Mouse (Mus musculus): ENCODE measurements around the gene Rere.

- no peak for TF ChIP-seq POLR2AphosphoS2 (IDR thresholded peaks at IDR 0.05; ENCODE audit: low read length)
- TF ChIP-seq MYC (IDR thresholded peaks at IDR 0.05; ENCODE audit: low read depth, low read length): no peak
- no peak for TF ChIP-seq ZNF384 (IDR thresholded peaks at IDR 0.05; ENCODE audit: low read depth, low read length)
- TF ChIP-seq POLR2A (IDR thresholded peaks at IDR 0.05; ENCODE audit: control insufficient read depth in 1 of 2, insufficient read depth in 1 of 2, low read depth in 1 of 2, low read length in 2 of 2, poor library complexity in 1 of 2): no peak
- TF ChIP-seq CTCF (IDR thresholded peaks at IDR 0.05 in 2 of 3, conservative IDR thresholded peaks at IDR 0.05 in 1 of 3; ENCODE audit: control insufficient read depth in 1 of 3, insufficient read depth in 1 of 3, low read depth in 2 of 3, low read length in 3 of 3, poor library complexity in 1 of 3, severe bottlenecking in 1 of 3): peak in 1 of 3 experiments; percentile 16; a peak in 1 of 6 replicates
- no peak for TF ChIP-seq ELF1 (IDR thresholded peaks at IDR 0.05; ENCODE audit: low read depth, low read length)
Measured at GRCm38 (mm10) chr4:150476258-150476657, 194.8 kb downstream of the Rere start.

Measured in MEL (cell line).